Mouse (Mus musculus): ENCODE measurements around the gene Whamm.

The Whamm gene

GRCm38 (mm10) chr7:81563506-81564015, 7.5 kb upstream of the Whamm start:
- no peak for DNase-seq (ENCODE audit: low spot score in 2 of 2)

- no peak for DNase-seq (ENCODE audit: low spot score in 2 of 2)
Observed at GRCm38 (mm10) chr7:81564766-81565165, 6.3 kb upstream of the Whamm start.

- DNase-seq (ENCODE audit: low spot score in 2 of 2) = no peak
Observed at GRCm38 (mm10) chr7:81565381-81566055, 5.5 kb upstream of the Whamm start.

GRCm38 (mm10) chr7:81566332-81566731, 4.7 kb upstream of the Whamm start:
- no peak for DNase-seq (ENCODE audit: low spot score in 2 of 2)

- DNase-seq (ENCODE audit: low spot score in 2 of 2) = no peak
Observed at GRCm38 (mm10) chr7:81566892-81567291, 4.2 kb upstream of the Whamm start, which contains the start of gene Fsd2. Gene Fsd2 (minus strand): TSS chr7:81566944.

GRCm38 (mm10) chr7:81567396-81567795, 3.7 kb upstream of the Whamm start:
- DNase-seq (ENCODE audit: low spot score in 2 of 2) = no peak

GRCm38 (mm10) chr7:81569851-81570250, 1.2 kb upstream of the Whamm start:
- no peak for DNase-seq (ENCODE audit: low spot score in 2 of 2)

GRCm38 (mm10) chr7:81570271-81570670, 795 bp upstream of the Whamm start:
- DNase-seq (ENCODE audit: low spot score in 2 of 2) = no peak

GRCm38 (mm10) chr7:81570752-81571107, 336 bp upstream of the Whamm start:
- no peak for DNase-seq (ENCODE audit: low spot score in 2 of 2)

- no peak for DNase-seq (ENCODE audit: low spot score in 2 of 2)
Observed at GRCm38 (mm10) chr7:81571941-81572441, 925 bp downstream of the Whamm start.

GRCm38 (mm10) chr7:81572610-81573268, 1.7 kb downstream of the Whamm start:
- no peak for DNase-seq (ENCODE audit: low spot score in 2 of 2)

GRCm38 (mm10) chr7:81573397-81573796, 2.3 kb downstream of the Whamm start:
- DNase-seq (ENCODE audit: low spot score in 2 of 2) = peak in 1 of 2 experiments; percentile 28

- no peak for DNase-seq (ENCODE audit: low spot score in 2 of 2)
Observed at GRCm38 (mm10) chr7:81573821-81574220, 2.8 kb downstream of the Whamm start.

- DNase-seq (ENCODE audit: low spot score in 2 of 2) = no peak
Observed at GRCm38 (mm10) chr7:81575606-81576005, 4.5 kb downstream of the Whamm start.

GRCm38 (mm10) chr7:81577872-81578271, 6.8 kb downstream of the Whamm start:
- no peak for DNase-seq (ENCODE audit: low spot score in 2 of 2)

GRCm38 (mm10) chr7:81578413-81578812, 7.3 kb downstream of the Whamm start:
- DNase-seq (ENCODE audit: low spot score in 2 of 2) = no peak

- DNase-seq (ENCODE audit: low spot score in 2 of 2) = no peak
Observed at GRCm38 (mm10) chr7:81579312-81579711, 8.2 kb downstream of the Whamm start.

- no peak for DNase-seq (ENCODE audit: low spot score in 2 of 2)
Observed at GRCm38 (mm10) chr7:81583512-81583911, 12.4 kb downstream of the Whamm start.

- DNase-seq (ENCODE audit: low spot score in 2 of 2) = no peak
Observed at GRCm38 (mm10) chr7:81585326-81585725, 14.3 kb downstream of the Whamm start.

- no peak for DNase-seq (ENCODE audit: low spot score in 2 of 2)
Observed at GRCm38 (mm10) chr7:81587238-81587637, 16.2 kb downstream of the Whamm start.

- DNase-seq (ENCODE audit: low spot score in 2 of 2) = no peak
Observed at GRCm38 (mm10) chr7:81592686-81593085, 21.6 kb downstream of the Whamm start.

GRCm38 (mm10) chr7:81593387-81593786, 22.3 kb downstream of the Whamm start:
- DNase-seq (ENCODE audit: low spot score in 2 of 2) = no peak

- DNase-seq (ENCODE audit: low spot score in 2 of 2) = no peak
Observed at GRCm38 (mm10) chr7:81595056-81595455, 24.0 kb downstream of the Whamm start.
